Mouse (Mus musculus) hindbrain, embryonic 12.5 days (tissue): ENCODE measurements around the gene Gm156. TPM values are rescaled to one million over a fixed set of nuclear protein-coding genes. Genes with fewer than 3 reads are reported as not detected.

Source experiments
- polyA plus RNA-seq: library from polyadenylated mRNA; unstranded; fragments of >200 nt; fragmentation: Nextera tagmentation; extraction: Ambion mirVana; gene quantifications from 2 replicates; pipeline ENCODE4 v1.2.1, GENCODE M21; 2016

The Gm156 gene
- polyA plus RNA-seq, 1 experiment from 2014 or later: not detected

Other genes starting within 250 kb of the Gm156 start
- not detected in 2 replicates for gene Klre1, start 206.4 kb downstream of the Gm156 start, polyA plus RNA-seq
- not detected in 2 replicates for gene Klrd1, start 192.5 kb downstream of the Gm156 start, polyA plus RNA-seq
- gene Klrk1, start 160.4 kb downstream of the Gm156 start, polyA plus RNA-seq: 0.25 TPM in 2 replicates
- not detected in 2 replicates for gene Klrc3, start 140.9 kb downstream of the Gm156 start, polyA plus RNA-seq
- gene Klrc2, start 123.6 kb downstream of the Gm156 start, polyA plus RNA-seq: not detected in 2 replicates
- gene Klrc1, start 105.3 kb downstream of the Gm156 start, polyA plus RNA-seq: not detected in 2 replicates
- not detected in 2 replicates for gene Klri1, start 67.1 kb downstream of the Gm156 start, polyA plus RNA-seq
- gene Klri2, start 43.8 kb downstream of the Gm156 start, polyA plus RNA-seq: not detected in 2 replicates
- not detected in 2 replicates for gene Gm17631, start 78.4 kb upstream of the Gm156 start, polyA plus RNA-seq
- gene Klra17, start 92.4 kb upstream of the Gm156 start, polyA plus RNA-seq: not detected in 2 replicates
- not detected in 2 replicates for gene Klra5, start 133.4 kb upstream of the Gm156 start, polyA plus RNA-seq
- gene Klra6, start 242.7 kb upstream of the Gm156 start, polyA plus RNA-seq: not detected in 2 replicates